Mouse (Mus musculus) embryonic fibroblast, embryonic 13.5 days (primary cell): ENCODE measurements around the gene Cacna2d3.

ENCODE experiments used
- CTCF ChIP-seq: IDR thresholded peaks from 2 replicates; pipeline ENCODE4 v1.5.1; 2011; ENCODE audit warnings: mild to moderate bottlenecking, control low read depth, low read length, moderate library complexity, borderline replicate concordance; ENCODE audit not compliant: insufficient read depth
- POLR2A ChIP-seq: IDR thresholded peaks from 2 replicates; pipeline ENCODE4 v1.6.1; 2011; ENCODE audit warnings: low read depth, mild to moderate bottlenecking, control low read depth, low read length, moderate library complexity

DNA sequence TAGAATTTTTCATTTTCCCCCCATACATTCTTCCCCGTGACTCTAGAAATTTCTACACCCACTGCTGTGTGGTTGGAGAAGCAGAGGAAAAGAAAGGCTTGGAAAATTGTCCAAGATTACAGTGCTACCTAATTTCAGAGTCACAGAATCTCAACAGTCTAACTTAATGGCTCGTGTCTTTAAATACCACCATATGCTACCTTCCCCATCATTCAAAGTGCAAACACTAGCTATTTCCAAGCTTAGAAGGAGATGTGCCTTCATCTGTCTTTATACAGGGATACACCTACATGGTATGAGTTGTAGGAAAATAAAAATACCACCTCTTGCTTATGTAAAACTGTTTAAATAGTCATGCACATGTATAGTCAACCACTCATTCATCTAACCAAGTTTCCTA, 742.4 kb downstream of the Cacna2d3 start:
- TF ChIP-seq CTCF (no peak), POLR2A (no peak)
